Mouse (Mus musculus) thymus, postnatal 25 days (tissue): ENCODE results near the gene Wdr48.
A peak's percentile ranks its signal among the peaks of the same experiment; 100 is the strongest.

ENCODE experiments used
- DNase-seq: peaks from one replicate; pipeline ENCODE4 v3.0.0; 2022

Gene Wdr48

GRCm38 (mm10) chr9:119970763-119971656 is 76.3 kb downstream of the Wdr48 start:
- no peak for DNase-seq

- no peak for DNase-seq
These were observed 77.5 kb downstream of the Wdr48 start for GRCm38 (mm10) chr9:119972166-119972565.

DNA sequence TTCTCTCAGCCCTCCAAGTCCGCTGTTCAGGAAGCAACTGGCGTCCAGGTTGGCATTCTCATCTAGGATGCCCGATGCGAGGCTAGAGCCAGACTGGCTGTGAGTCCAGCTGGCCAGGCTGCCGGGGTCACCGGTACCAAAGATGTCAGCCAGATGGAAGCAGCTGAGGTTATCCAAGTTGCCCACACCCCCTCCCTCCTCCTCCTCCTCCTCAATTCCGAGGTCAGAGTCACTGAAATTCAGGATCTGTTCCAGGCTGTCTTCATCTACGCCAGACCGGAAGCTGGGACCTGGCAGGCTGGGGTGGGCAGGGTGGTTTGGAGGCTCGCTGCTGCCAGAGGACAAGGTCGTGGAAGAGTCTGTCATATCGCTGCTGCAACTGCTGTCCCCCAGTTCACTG is 77.9 kb downstream of the Wdr48 start:
- no peak for DNase-seq

GRCm38 (mm10) chr9:119973281-119973680 is 78.6 kb downstream of the Wdr48 start:
- DNase-seq: no peak

DNA sequence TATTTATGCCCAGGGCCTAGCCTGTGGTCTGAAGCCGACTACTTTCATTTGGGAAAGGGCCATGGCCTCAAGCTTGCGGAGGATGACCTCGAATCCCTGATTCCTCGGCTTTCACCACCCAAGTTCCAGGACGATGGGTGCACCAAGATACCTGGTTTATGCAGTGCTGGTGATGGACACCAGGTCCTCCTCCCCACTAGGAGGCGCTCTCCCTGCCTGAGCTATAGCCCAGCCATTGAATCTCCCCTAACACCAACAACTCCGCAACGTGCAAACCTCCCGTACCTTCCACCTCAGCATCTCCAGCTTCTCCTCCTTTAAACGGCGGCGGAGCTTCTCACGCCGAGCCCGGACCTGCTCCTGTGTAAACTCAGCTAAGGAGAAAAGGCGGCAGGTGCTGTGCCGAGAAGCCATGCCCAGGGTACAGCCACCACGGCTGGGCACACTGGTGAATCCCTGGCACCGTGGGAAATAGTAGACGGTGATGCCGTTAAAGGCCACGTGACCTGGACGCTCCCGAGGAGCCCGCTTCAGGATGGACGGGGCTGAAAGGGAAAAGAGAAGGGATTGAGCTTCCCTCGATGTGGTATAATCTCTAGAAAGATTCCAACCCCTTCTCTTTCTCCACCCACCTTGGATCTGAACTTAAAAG is 79.3 kb downstream of the Wdr48 start:
- DNase-seq: peak; percentile 50

DNA sequence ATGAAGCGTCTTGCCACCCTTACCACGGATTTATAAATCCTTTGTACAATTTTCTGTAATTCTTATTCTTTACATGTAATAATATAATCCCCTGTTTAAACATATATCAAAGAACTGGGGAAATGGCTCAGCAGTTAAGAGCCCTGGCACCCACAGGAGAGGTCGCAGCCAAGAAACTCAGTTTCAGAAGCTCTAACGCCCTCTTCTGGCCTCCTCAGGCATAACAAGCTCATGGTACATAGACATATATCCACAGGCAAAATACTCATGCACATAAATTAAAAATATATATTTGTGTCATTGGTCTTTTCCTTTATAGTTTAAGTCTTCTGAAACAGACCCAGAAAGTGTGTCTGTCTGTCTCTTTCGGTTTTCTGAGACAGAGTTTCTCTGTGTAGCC is 79.9 kb downstream of the Wdr48 start:
- DNase-seq: no peak

- DNase-seq: no peak
These were observed 80.6 kb downstream of the Wdr48 start for GRCm38 (mm10) chr9:119975286-119975685.
